Comparison of ENCODE assay signal across 36 mouse cellular contexts in genomic region chr10:112009511-112009910, GRCm38 (mm10). TPM values are rescaled to one million over a fixed set of nuclear protein-coding genes. Genes with fewer than 3 reads are reported as not detected.
"Had no signal": no experiment of that assay in that cellular context is flagged by ENCODE, and none has a peak within 500 bp of the region (broad histone marks: within the 10 kb centered on the region; RNA-seq: fewer than 3 reads in every experiment).

No protein-coding gene starts in this region.

RNA-seq across cellular contexts. Expression of gene Glipr1l1, which starts 50.5 kb away (rescaled TPM):
- total RNA-seq: left cerebral cortex, postnatal 10 days; left cerebral cortex, postnatal 14 days; left cerebral cortex, postnatal 25 days; left cerebral cortex, postnatal 36 days; left cerebral cortex, postnatal 4 days; liver, adult 2 months; megakaryocyte progenitor cell, adult 5-6 weeks; megakaryocyte, adult 5-6 weeks; megakaryocyte-erythroid progenitor cell, adult 5-6 weeks; monocyte, adult 5-6 weeks had no signal
- polyA plus RNA-seq: limb, embryonic 10.5 days; limb, embryonic 11.5 days; limb, embryonic 12.5 days; limb, embryonic 13.5 days; limb, embryonic 14.5 days; limb, embryonic 15.5 days; liver, adult 2 months; liver, embryonic 11.5 days; liver, embryonic 12.5 days; liver, embryonic 13.5 days; liver, embryonic 14.5 days; liver, embryonic 15.5 days; liver, embryonic 16.5 days; liver, postnatal 0 days; lung, adult 2 months; lung, embryonic 14.5 days; lung, embryonic 15.5 days; lung, embryonic 16.5 days; lung, postnatal 0 days; macrophage; midbrain, embryonic 10.5 days; midbrain, embryonic 11.5 days; midbrain, embryonic 12.5 days; midbrain, embryonic 13.5 days; myocyte; neural tube, embryonic 11.5 days; neural tube, embryonic 12.5 days had no signal
